Mouse (Mus musculus) lung, postnatal 0 days (tissue): ENCODE results near the gene Olfr313. TPM values are rescaled to one million over a fixed set of nuclear protein-coding genes. Genes with fewer than 3 reads are reported as not detected.
A peak's percentile ranks its signal among the peaks of the same experiment; 100 is the strongest.
"Not testable (repeated sequence)": the region's sequence is repeated elsewhere in the genome, so short reads cannot be mapped to it uniquely, and the experiment has no call there.

Experiments
- ATAC-seq: fragments of 200-750 bp; cut with Nextera tagmentation; 2 replicates; pipeline ENCODE4 v1.8.0; 2017; ENCODE audit warnings: moderate library complexity
- DNase-seq: peaks from one replicate; pipeline ENCODE4 v3.0.0-alpha.2; 2016; ENCODE audit warnings: low spot score
- H3K27ac ChIP-seq: fragments of 300-500 bp; sonication (generic); 2 replicates; pipeline ENCODE4 v1.5.1; 2014; ENCODE audit warnings: antibody characterized with exemption, mild to moderate bottlenecking, low read length, mixed read lengths
- H3K27me3 ChIP-seq: fragments of 300-500 bp; sonication (generic); replicated peaks from 2 replicates; pipeline ENCODE4 v1.6.1; 2014; ENCODE audit warnings: low read length, mixed read lengths; ENCODE audit not compliant: insufficient read depth
- H3K36me3 ChIP-seq: fragments of 300-500 bp; sonication (generic); 2 replicates; pipeline ENCODE4 v1.6.1; 2014; ENCODE audit warnings: low read length, mixed read lengths; ENCODE audit not compliant: insufficient read depth
- H3K4me1 ChIP-seq: fragments of 300-500 bp; sonication (generic); 2 replicates; pipeline ENCODE4 v1.6.1; 2014; ENCODE audit warnings: antibody characterized with exemption, low read depth, low read length, mixed read lengths; ENCODE audit not compliant: insufficient read depth
- H3K4me2 ChIP-seq: fragments of 300-500 bp; sonication (generic); replicated peaks from 2 replicates; pipeline ENCODE4 v1.6.1; 2014; ENCODE audit warnings: low read depth, mild to moderate bottlenecking, low read length, moderate library complexity, mixed read lengths
- H3K4me3 ChIP-seq: fragments of 300-500 bp; sonication (generic); 2 replicates; pipeline ENCODE4 v1.5.1; 2014; ENCODE audit warnings: low read depth, low read length
- H3K9ac ChIP-seq: fragments of 300-500 bp; sonication (generic); replicated peaks from 2 replicates; pipeline ENCODE4 v1.6.1; 2014; ENCODE audit warnings: low read depth, mild to moderate bottlenecking
- H3K9me3 ChIP-seq: fragments of 300-500 bp; sonication (generic); 2 replicates; pipeline ENCODE4 v1.6.1; 2016; ENCODE audit warnings: low read length, mixed read lengths
- CTCF ChIP-seq: IDR thresholded peaks from 2 replicates; pipeline ENCODE4 v1.5.1; 2016; ENCODE audit warnings: antibody characterized with exemption, mild to moderate bottlenecking
- EP300 ChIP-seq: IDR thresholded peaks from 2 replicates; pipeline ENCODE4 v1.6.1; 2016; ENCODE audit warnings: antibody characterized with exemption, mild to moderate bottlenecking, control low read depth
- WGBS: fragments of 180-500 bp; shearing (Covaris S2); extraction: QIAGEN DNeasy Blood & Tissue Kit; methylation state at CpG from one replicate; pipeline ENCODE4 v1.1.7; 2014; 5-methylcytosine and 5-hydroxymethylcytosine counted together
- polyA plus RNA-seq: library from polyadenylated mRNA; unstranded; fragments of >200 nt; fragmentation: Nextera tagmentation; extraction: Ambion mirVana; gene quantifications from 2 replicates; pipeline ENCODE4 v1.2.1, GENCODE M21; 2015

Gene Olfr313
- polyA plus RNA-seq = not detected in 2 replicates

DNA sequence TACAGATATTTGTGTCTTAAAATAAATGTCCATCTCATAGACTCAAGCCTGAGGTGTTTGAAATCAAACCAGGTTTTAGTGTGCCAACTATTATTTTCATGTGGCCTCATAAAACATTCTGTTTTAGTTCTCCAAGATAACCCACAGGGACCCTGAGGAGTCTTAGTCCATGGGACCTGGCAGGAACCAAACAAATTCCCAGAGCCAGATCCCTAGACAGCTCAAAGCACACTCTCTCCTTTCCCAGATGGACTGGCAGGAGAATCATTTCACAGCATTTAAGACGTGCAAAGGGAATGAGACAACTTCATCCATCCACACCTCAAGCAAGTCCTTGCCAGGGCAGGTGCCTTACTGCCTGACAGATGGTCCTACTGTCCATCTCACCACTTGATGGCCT is at the start of gene Olfr313:
Gene Olfr313 (plus strand): TSS at position 301 of the 400 bp plus-strand sequence.
- H3K27me3 ChIP-seq, H3K4me1 ChIP-seq, H3K9me3 ChIP-seq, DNase-seq, H3K27ac ChIP-seq, H3K9ac ChIP-seq, ATAC-seq, H3K36me3 ChIP-seq, H3K4me2 ChIP-seq, H3K4me3 ChIP-seq: not testable (repeated sequence)
- 32% methylated on average over 1 of the region's 1 CpGs for WGBS

DNA sequence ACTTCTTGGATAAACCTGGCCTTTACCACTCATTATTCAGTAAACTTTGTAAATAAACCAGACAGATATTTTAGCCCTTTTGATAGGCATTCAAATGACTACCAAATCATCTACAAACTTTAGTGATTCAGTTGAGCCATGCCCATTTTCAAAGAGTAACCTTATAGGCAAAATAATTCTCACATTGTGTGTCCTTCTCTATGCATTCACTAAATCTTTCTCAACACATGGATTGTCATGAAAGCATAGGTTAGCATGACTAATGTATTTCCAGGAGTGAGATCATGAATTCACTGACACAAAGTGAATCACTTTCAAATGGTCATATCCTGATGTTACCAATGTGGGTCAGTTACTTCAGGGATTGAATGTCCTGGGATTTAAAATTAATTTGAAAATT is 41.9 kb upstream of the Olfr313 start, which contains the start of gene Olfr315:
Gene Olfr315 (plus strand): TSS at position 301 of the 400 bp plus-strand sequence.
- no peak within 1 kb of the TSS for H3K4me3 ChIP-seq
- no peaks in the 10 kb centered on the region for H3K4me1 ChIP-seq
- H3K9me3 ChIP-seq = no peaks in the 10 kb centered on the region
- DNase-seq (no peak), ATAC-seq (no peak)
- H3K4me2 ChIP-seq = no peak within 1 kb of the TSS
- no peak within 1 kb of the TSS for H3K27ac ChIP-seq
- H3K9ac ChIP-seq = no peak within 1 kb of the TSS
- H3K27me3 ChIP-seq = no peaks in the 10 kb centered on the region
- no peak for TF ChIP-seq EP300
- no peak for TF ChIP-seq CTCF
- H3K36me3 ChIP-seq = no peaks in the 10 kb centered on the region

DNA sequence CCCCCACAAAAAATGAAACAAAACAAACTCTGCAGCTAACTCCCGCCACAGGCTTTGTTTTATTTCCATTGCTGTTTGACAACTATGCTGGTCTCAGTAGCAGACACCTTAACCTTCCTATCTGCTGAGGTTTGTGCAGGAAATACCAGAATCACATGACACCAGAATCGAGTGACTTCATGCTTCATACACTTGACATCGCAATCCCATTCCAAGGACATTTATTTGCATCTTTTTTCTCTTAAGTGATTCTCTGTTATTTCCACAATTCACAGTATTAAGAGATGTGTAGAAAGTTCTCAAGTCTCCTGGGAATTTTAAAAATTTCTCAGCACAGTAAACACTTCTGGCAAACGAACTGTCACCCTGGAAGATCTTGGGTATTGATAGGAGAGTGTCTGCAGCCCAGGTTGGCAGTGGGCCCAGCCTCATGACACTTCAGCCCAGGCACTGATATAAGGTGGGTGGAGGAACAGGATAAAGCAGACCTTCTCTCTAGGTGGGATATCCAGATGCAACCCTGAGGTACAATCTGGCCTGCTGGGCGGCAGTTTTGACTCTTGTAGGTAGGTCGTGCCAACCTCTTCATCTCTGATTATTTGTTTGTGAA is 32.2 kb upstream of the Olfr313 start, which contains the start of gene Olfr314:
Gene Olfr314 (plus strand): TSS at position 473 of the 610 bp plus-strand sequence.
- Histone ChIP-seq H3K9ac (no peak within 1 kb of the TSS), H3K4me1 (no peaks in the 10 kb centered on the region), H3K9me3 (no peaks in the 10 kb centered on the region), H3K4me2 (no peak within 1 kb of the TSS), H3K27ac (no peak within 1 kb of the TSS), H3K36me3 (no peaks in the 10 kb centered on the region), H3K27me3 (no peaks in the 10 kb centered on the region), H3K4me3 (no peak within 1 kb of the TSS)
- DNase-seq (no peak), ATAC-seq (no peak)
- TF ChIP-seq EP300 (no peak), CTCF (no peak)
- WGBS = 39% methylated on average over 6 of the region's 6 CpGs

- no peak overlapping the region for H3K4me3 ChIP-seq
- H3K27ac ChIP-seq = no peak overlapping the region
- no peak overlapping the region for H3K9ac ChIP-seq
- H3K4me2 ChIP-seq = no peak overlapping the region
- H3K9me3 ChIP-seq = no peaks in the 10 kb centered on the region
- ATAC-seq (no peak), DNase-seq (no peak)
- no peaks in the 10 kb centered on the region for H3K4me1 ChIP-seq
- no peaks in the 10 kb centered on the region for H3K27me3 ChIP-seq
- 70% methylated on average over 2 of the region's 2 CpGs for WGBS
- H3K36me3 ChIP-seq = no peaks in the 10 kb centered on the region
- TF ChIP-seq CTCF (no peak), EP300 (no peak)
These were observed 30.6 kb upstream of the Olfr313 start for GRCm38 (mm10) chr11:58784182-58784581.

DNA sequence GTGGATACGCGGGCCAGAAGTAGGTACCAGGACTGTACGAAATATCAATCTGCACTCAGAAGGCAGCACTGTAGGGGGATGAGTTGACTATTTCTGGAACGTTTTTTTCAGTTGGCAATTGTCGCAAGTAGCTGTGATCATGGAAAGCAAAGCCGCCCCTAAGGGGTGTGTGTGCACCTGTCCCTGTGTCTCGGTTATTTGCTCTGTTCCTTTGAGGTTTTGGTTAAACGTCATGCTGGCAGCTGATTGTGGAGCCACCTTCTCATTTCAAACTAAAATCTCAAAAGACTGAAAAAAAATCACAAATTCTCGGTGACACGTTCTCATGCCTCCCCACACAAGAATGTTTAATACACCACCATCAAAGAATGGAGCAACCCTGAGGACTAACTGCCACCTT is 27.1 kb upstream of the Olfr313 start:
- Histone ChIP-seq H3K9ac (no peak overlapping the region), H3K4me3 (no peak overlapping the region), H3K27ac (no peak overlapping the region), H3K9me3 (no peaks in the 10 kb centered on the region), H3K27me3 (no peaks in the 10 kb centered on the region), H3K4me2 (no peak overlapping the region), H3K36me3 (no peaks in the 10 kb centered on the region), H3K4me1 (no peaks in the 10 kb centered on the region)
- WGBS = 79% methylated on average over 10 of the region's 10 CpGs
- DNase-seq (no peak), ATAC-seq (no peak)
- TF ChIP-seq CTCF (no peak), EP300 (no peak)

DNA sequence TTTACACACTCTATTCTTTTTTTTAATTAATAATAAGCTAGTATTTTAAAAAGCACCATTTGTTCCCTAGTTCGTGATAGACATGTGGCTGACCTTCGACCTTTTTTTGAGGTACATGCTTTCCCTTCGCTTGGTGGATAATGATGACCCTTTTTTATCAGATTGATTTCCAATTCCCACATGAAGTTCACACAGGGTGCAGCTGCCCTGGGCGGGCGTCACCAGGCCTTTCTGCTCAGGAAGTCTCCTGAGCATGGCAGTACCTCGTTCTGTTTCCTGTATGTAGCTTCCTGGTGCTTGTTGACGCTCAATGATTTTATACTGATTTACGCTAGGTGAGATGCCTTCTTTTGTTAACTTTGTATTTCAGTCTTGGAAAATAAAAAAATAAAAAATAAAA is 26.5 kb upstream of the Olfr313 start:
- WGBS = 67% methylated on average over 8 of the region's 8 CpGs
- H3K9ac ChIP-seq = no peak overlapping the region

GRCm38 (mm10) chr11:58789532-58789931 is 25.3 kb upstream of the Olfr313 start:
- Histone ChIP-seq H3K4me1 (no peaks in the 10 kb centered on the region), H3K36me3 (no peaks in the 10 kb centered on the region), H3K4me3 (no peak overlapping the region), H3K9me3 (no peaks in the 10 kb centered on the region), H3K27me3 (no peaks in the 10 kb centered on the region), H3K4me2 (no peak overlapping the region), H3K27ac (no peak overlapping the region), H3K9ac (no peak overlapping the region)
- TF ChIP-seq EP300 = no peak
- no peak for TF ChIP-seq CTCF
- ATAC-seq (no peak), DNase-seq (peak; percentile 44)
- WGBS = 24% methylated on average over 3 of the region's 3 CpGs

More for the DNA sequence above, 26.5 kb upstream of the Olfr313 start:
- DNase-seq (no peak), ATAC-seq (no peak)
- Histone ChIP-seq H3K27me3 (no peaks in the 10 kb centered on the region), H3K4me3 (no peak overlapping the region), H3K4me2 (no peak overlapping the region), H3K4me1 (no peaks in the 10 kb centered on the region), H3K27ac (no peak overlapping the region), H3K36me3 (no peaks in the 10 kb centered on the region), H3K9me3 (no peaks in the 10 kb centered on the region)
- TF ChIP-seq EP300 (no peak), CTCF (no peak)
